Mouse (Mus musculus) midbrain, embryonic 16.5 days (tissue): ENCODE results near the gene Tmed4. TPM values are rescaled to one million over a fixed set of nuclear protein-coding genes. Genes with fewer than 3 reads are reported as not detected.
"Not testable (repeated sequence)": the region's sequence is repeated elsewhere in the genome, so short reads cannot be mapped to it uniquely, and the experiment has no call there.

Experiments used
- ATAC-seq: fragments of 200-750 bp; cut with Nextera tagmentation; 2 replicates; pipeline ENCODE4 v1.8.0; 2017; ENCODE audit warnings: moderate TSS enrichment
- H3K27ac ChIP-seq: fragments of 300-500 bp; sonication (generic); 2 replicates; pipeline ENCODE4 v1.5.1; 2014; ENCODE audit warnings: mild to moderate bottlenecking, low read length, mixed read lengths
- H3K27me3 ChIP-seq: fragments of 300-500 bp; sonication (generic); 2 replicates; pipeline ENCODE4 v1.6.1; 2014; ENCODE audit warnings: low read depth, low read length, mixed read lengths; ENCODE audit not compliant: control insufficient read depth, insufficient read depth
- H3K36me3 ChIP-seq: fragments of 300-500 bp; sonication (generic); 2 replicates; pipeline ENCODE4 v1.6.1; 2014; ENCODE audit warnings: mild to moderate bottlenecking, low read length, moderate library complexity, mixed read lengths; ENCODE audit not compliant: control insufficient read depth, insufficient read depth
- H3K4me1 ChIP-seq: fragments of 300-500 bp; sonication (generic); 2 replicates; pipeline ENCODE4 v1.6.1; 2014; ENCODE audit warnings: mild to moderate bottlenecking, low read length, mixed read lengths; ENCODE audit not compliant: control insufficient read depth, insufficient read depth
- H3K4me2 ChIP-seq: fragments of 300-500 bp; sonication (generic); 2 replicates; pipeline ENCODE4 v1.6.1; 2014; ENCODE audit warnings: mild to moderate bottlenecking, low read length, mixed read lengths
- H3K4me3 ChIP-seq: fragments of 300-500 bp; sonication (generic); 2 replicates; pipeline ENCODE4 v1.5.1; 2014; ENCODE audit warnings: low read depth, mild to moderate bottlenecking, low read length, moderate library complexity, mixed read lengths
- H3K9ac ChIP-seq: fragments of 300-500 bp; sonication (generic); 2 replicates; pipeline ENCODE4 v1.6.1; 2014; ENCODE audit warnings: low read depth, low read length, mixed read lengths
- H3K9me3 ChIP-seq: fragments of 300-500 bp; sonication (generic); replicated peaks from 2 replicates; pipeline ENCODE4 v1.6.1; 2014; ENCODE audit warnings: mild to moderate bottlenecking, low read length, mixed read lengths; ENCODE audit not compliant: control insufficient read depth, poor library complexity, severe bottlenecking
- WGBS: fragments of 180-500 bp; shearing (Covaris S2); extraction: QIAGEN DNeasy Blood & Tissue Kit; methylation state at CpG from one replicate; pipeline ENCODE4 v1.1.7; 2014; 5-methylcytosine and 5-hydroxymethylcytosine counted together
- polyA plus RNA-seq: library from polyadenylated mRNA; unstranded; fragments of >200 nt; fragmentation: Nextera tagmentation; extraction: Ambion mirVana; gene quantifications from 2 replicates; pipeline ENCODE4 v1.2.1, GENCODE M21; 2015

Gene Tmed4
- polyA plus RNA-seq, 1 experiment from 2014 or later, result 115 TPM

GRCm38 (mm10) chr11:6256490-6257072 lies 18.1 kb downstream of the Tmed4 start:
- 70% methylated on average over 6 of the region's 6 CpGs for WGBS
- no peaks in the 10 kb centered on the region for H3K9me3 ChIP-seq
- ATAC-seq, result peak; percentile 47; the same call in 1 of the 2 replicates

GRCm38 (mm10) chr11:6254602-6255001 lies 20.1 kb downstream of the Tmed4 start:
- not testable (repeated sequence) for H3K9me3 ChIP-seq, H3K27me3 ChIP-seq, H3K4me1 ChIP-seq, ATAC-seq, H3K4me3 ChIP-seq, H3K27ac ChIP-seq, H3K9ac ChIP-seq, H3K4me2 ChIP-seq
- peaks cover 18% of the 10 kb centered on the region for H3K36me3 ChIP-seq
- 94% methylated on average over 2 of the region's 2 CpGs for WGBS

More at GRCm38 (mm10) chr11:6256490-6257072, 18.1 kb downstream of the Tmed4 start:
- Histone ChIP-seq H3K27ac (no peak overlapping the region), H3K36me3 (peaks cover 30% of the 10 kb centered on the region), H3K4me1 (no peaks in the 10 kb centered on the region), H3K27me3 (no peaks in the 10 kb centered on the region), H3K4me3 (no peak overlapping the region), H3K9ac (no peak overlapping the region), H3K4me2 (no peak overlapping the region)

GRCm38 (mm10) chr11:6252824-6253223 lies 21.8 kb downstream of the Tmed4 start:
- H3K9me3 ChIP-seq, result no peaks in the 10 kb centered on the region
- no peak for ATAC-seq
- H3K4me2 ChIP-seq, result no peak overlapping the region
- H3K36me3 ChIP-seq, result peaks cover under 1% of the 10 kb centered on the region
- H3K27me3 ChIP-seq, result no peaks in the 10 kb centered on the region
- no peak overlapping the region for H3K27ac ChIP-seq
- no peaks in the 10 kb centered on the region for H3K4me1 ChIP-seq
- no peak overlapping the region for H3K9ac ChIP-seq
- WGBS, result 94% methylated on average over 4 of the region's 4 CpGs
- no peak overlapping the region for H3K4me3 ChIP-seq

GRCm38 (mm10) chr11:6252248-6252647 lies 22.4 kb downstream of the Tmed4 start:
- Histone ChIP-seq H3K27ac (no peak overlapping the region), H3K4me2 (no peak overlapping the region), H3K9ac (no peak overlapping the region), H3K4me1 (no peaks in the 10 kb centered on the region), H3K9me3 (no peaks in the 10 kb centered on the region), H3K36me3 (no peaks in the 10 kb centered on the region), H3K27me3 (no peaks in the 10 kb centered on the region), H3K4me3 (no peak overlapping the region)
- ATAC-seq, result no peak
- WGBS, result 88% methylated on average over 5 of the region's 5 CpGs

- Histone ChIP-seq H3K4me3 (no peak overlapping the region), H3K36me3 (no peaks in the 10 kb centered on the region), H3K9me3 (no peaks in the 10 kb centered on the region), H3K4me1 (no peaks in the 10 kb centered on the region), H3K4me2 (no peak overlapping the region), H3K27me3 (no peaks in the 10 kb centered on the region), H3K9ac (no peak overlapping the region), H3K27ac (no peak overlapping the region)
- ATAC-seq, result no peak
- 43% methylated on average over 19 of the region's 19 CpGs for WGBS
Measured at GRCm38 (mm10) chr11:6244707-6245106, 30.0 kb downstream of the Tmed4 start.

GRCm38 (mm10) chr11:6233025-6233424 lies 41.6 kb downstream of the Tmed4 start:
- no peaks in the 10 kb centered on the region for H3K27me3 ChIP-seq
- WGBS, result 82% methylated on average over 4 of the region's 4 CpGs
- no peak for ATAC-seq
- H3K9me3 ChIP-seq, result peaks cover 7% of the 10 kb centered on the region; the same call in 1 of the 2 replicates
- H3K36me3 ChIP-seq, result no peaks in the 10 kb centered on the region
- no peak overlapping the region for H3K9ac ChIP-seq
- no peak overlapping the region for H3K4me3 ChIP-seq
- H3K27ac ChIP-seq, result no peak overlapping the region
- no peak overlapping the region for H3K4me2 ChIP-seq
- H3K4me1 ChIP-seq, result no peaks in the 10 kb centered on the region

GRCm38 (mm10) chr11:6230012-6230411 lies 44.7 kb downstream of the Tmed4 start, which contains the start of gene Npc1l1:
Npc1l1 (minus strand) TSS chr11:6230143.
- Histone ChIP-seq H3K4me1 (no peaks in the 10 kb centered on the region), H3K36me3 (no peaks in the 10 kb centered on the region), H3K9ac (no peak within 1 kb of the TSS), H3K4me2 (no peak within 1 kb of the TSS), H3K4me3 (no peak within 1 kb of the TSS), H3K27me3 (no peaks in the 10 kb centered on the region), H3K9me3 (peaks cover 7% of the 10 kb centered on the region; the same call in 1 of the 2 replicates), H3K27ac (no peak within 1 kb of the TSS)
- no peak for ATAC-seq
- 89% methylated on average over 7 of the region's 7 CpGs for WGBS

- 82% methylated on average over 14 of the region's 14 CpGs for WGBS
- no peaks in the 10 kb centered on the region for H3K4me1 ChIP-seq
- ATAC-seq, result no peak
- no peak overlapping the region for H3K9ac ChIP-seq
- no peak overlapping the region for H3K4me2 ChIP-seq
- H3K27ac ChIP-seq, result no peak overlapping the region
- H3K9me3 ChIP-seq, result no peaks in the 10 kb centered on the region
- H3K4me3 ChIP-seq, result no peak overlapping the region
- H3K36me3 ChIP-seq, result no peaks in the 10 kb centered on the region
- no peaks in the 10 kb centered on the region for H3K27me3 ChIP-seq
Measured at GRCm38 (mm10) chr11:6224541-6225229, 50.0 kb downstream of the Tmed4 start.

- Histone ChIP-seq H3K9me3 (no peaks in the 10 kb centered on the region), H3K4me1 (no peaks in the 10 kb centered on the region), H3K4me2 (no peak overlapping the region), H3K27ac (no peak overlapping the region), H3K36me3 (no peaks in the 10 kb centered on the region), H3K4me3 (no peak overlapping the region), H3K9ac (no peak overlapping the region), H3K27me3 (no peaks in the 10 kb centered on the region)
- 92% methylated on average over 10 of the region's 10 CpGs for WGBS
- ATAC-seq, result no peak
Measured at GRCm38 (mm10) chr11:6222187-6222586, 52.5 kb downstream of the Tmed4 start.
